Mouse (Mus musculus) olfactory bulb, adult 2 months (tissue): Measurements from ENCODE around the gene Krcc1.

Source experiments
- CTCF ChIP-seq: fragments of 200-500 bp; IDR thresholded peaks from 2 replicates; pipeline ENCODE4 v1.5.1; 2012; ENCODE audit warnings: low read depth, mild to moderate bottlenecking, low read length, moderate library complexity; ENCODE audit not compliant: insufficient read depth
- POLR2A ChIP-seq: fragments of 200-500 bp; IDR thresholded peaks from 2 replicates; pipeline ENCODE4 v1.6.1; 2012; ENCODE audit warnings: mild to moderate bottlenecking, low read depth, low read length, moderate library complexity; ENCODE audit not compliant: insufficient read depth

GRCm38 (mm10) chr6:71248420-71248819 is 23.1 kb upstream of the Krcc1 start:
- TF ChIP-seq POLR2A, result no peak
- no peak for TF ChIP-seq CTCF
